Mouse (Mus musculus): ENCODE data around the gene Agtr1a. TPM values are rescaled to one million over a fixed set of nuclear protein-coding genes. Genes with fewer than 3 reads are reported as not detected.

Gene Agtr1a
- total RNA-seq (2023), result not detected

GRCm38 (mm10) chr13:30336148-30336801 is at the start of gene Agtr1a:
TSS of gene Agtr1a (plus strand) at chr13:30336441.

Other genes with a start within 250 kb of the Agtr1a start
- not detected for gene Mboat1, start 200.0 kb upstream of the Agtr1a start, total RNA-seq (2023)
- gene Uqcrfs1, start 208.9 kb downstream of the Agtr1a start, total RNA-seq (2023), result 10 to 100 TPM; 91.4 to 97.9 TPM

Data from B cell, adult 67 days (primary cell).